Mouse (Mus musculus): ENCODE data around the gene Fnd3c2. TPM values are rescaled to one million over a fixed set of nuclear protein-coding genes. Genes with fewer than 3 reads are reported as not detected.
A peak's percentile ranks its signal among the peaks of the same experiment; 100 is the strongest.

Gene Fnd3c2
- polyA plus RNA-seq (2012; rRNA removed) (0.04 TPM in 1 of 2 replicates, not detected in the other), polyA plus RNA-seq (2014; fragmentation: Nextera tagmentation; extraction: Ambion mirVana) (not detected in 2 replicates)

DNA sequence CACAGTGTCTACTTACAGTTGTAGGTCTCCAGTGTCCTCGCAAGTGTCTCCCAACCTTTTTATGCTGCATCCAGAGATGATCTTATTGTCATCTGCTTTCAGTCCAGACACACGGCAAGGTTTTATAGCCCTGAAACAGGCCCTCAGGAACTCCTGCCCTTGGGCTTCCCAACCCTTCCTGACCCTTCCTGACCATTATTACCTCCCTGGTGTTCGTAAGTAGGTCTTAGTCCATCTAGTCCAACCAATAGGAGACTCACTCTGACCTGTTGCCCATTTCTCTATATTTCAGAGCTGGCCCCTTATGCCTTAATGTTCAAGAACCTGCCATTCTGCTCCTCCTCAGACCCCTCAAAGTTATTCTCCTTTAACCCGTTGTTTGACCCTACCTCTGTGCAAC is at the start of gene Fnd3c2:
Gene Fnd3c2 (minus strand): TSS at position 101 of the 400 bp plus-strand sequence.
- H3K4me2 ChIP-seq (replicated peaks; ENCODE audit: low read depth, low read length, severe bottlenecking), result no peak within 1 kb of the TSS
- H3K27me3 ChIP-seq (ENCODE audit: control insufficient read depth, insufficient read depth, low read length), result no peaks in the 10 kb centered on the region
- H3K27ac ChIP-seq (replicated peaks; ENCODE audit: low read depth, low read length), result no peak within 1 kb of the TSS
- no peak for TF ChIP-seq POLR2A (IDR thresholded peaks at IDR 0.05; ENCODE audit: borderline replicate concordance, extremely low read depth, insufficient read depth, insufficient read length)
- H3K9me3 ChIP-seq (ENCODE audit: control insufficient read depth, low read length), result no peaks in the 10 kb centered on the region
- no peak for DNase-seq (ENCODE audit: low spot score)
- H3K36me3 ChIP-seq (ENCODE audit: control insufficient read depth, insufficient read depth, low read length), result no peaks in the 10 kb centered on the region
- ATAC-seq (ENCODE audit: low FRiP score, low read depth), result no peak
- H3K4me3 ChIP-seq (replicated peaks; ENCODE audit: low read length), result no peak within 1 kb of the TSS
- H3K9ac ChIP-seq (ENCODE audit: low read depth, low read length, severe bottlenecking), result no peak within 1 kb of the TSS
- no peaks in the 10 kb centered on the region for H3K4me1 ChIP-seq (ENCODE audit: control insufficient read depth, insufficient read depth, low read length)
- 87% methylated on average over 4 of the region's 4 CpGs for WGBS

DNA sequence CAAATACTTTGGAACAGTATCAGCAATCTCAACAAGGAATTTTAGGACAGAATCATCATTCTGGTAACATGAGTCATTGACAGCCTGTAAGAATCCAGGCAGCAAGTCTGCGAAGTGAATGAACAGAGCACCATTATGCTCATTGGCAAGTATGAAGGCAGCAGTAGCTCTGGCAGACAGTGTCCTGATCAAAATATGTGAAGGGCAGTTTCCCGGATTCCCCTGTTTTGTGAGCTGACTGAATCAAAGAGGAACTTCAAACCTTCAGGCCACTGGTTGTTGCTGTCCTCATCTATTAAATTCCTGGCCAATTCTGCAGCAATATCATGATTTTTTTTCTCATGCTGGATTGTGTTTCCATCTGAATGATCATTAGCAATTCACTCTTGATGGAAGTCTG is 29.3 kb upstream of the Fnd3c2 start:
- WGBS, result 88% methylated on average over 2 of the region's 2 CpGs
- Histone ChIP-seq H3K4me2 (replicated peaks; ENCODE audit: low read depth, low read length, severe bottlenecking) (no peak overlapping the region), H3K4me1 (ENCODE audit: control insufficient read depth, insufficient read depth, low read length) (no peaks in the 10 kb centered on the region), H3K9ac (ENCODE audit: low read depth, low read length, severe bottlenecking) (no peak overlapping the region), H3K27ac (replicated peaks; ENCODE audit: low read depth, low read length) (no peak overlapping the region), H3K27me3 (ENCODE audit: control insufficient read depth, insufficient read depth, low read length) (no peaks in the 10 kb centered on the region), H3K36me3 (ENCODE audit: control insufficient read depth, insufficient read depth, low read length) (no peaks in the 10 kb centered on the region), H3K4me3 (replicated peaks; ENCODE audit: low read length) (no peak overlapping the region), H3K9me3 (ENCODE audit: control insufficient read depth, low read length) (no peaks in the 10 kb centered on the region)
- TF ChIP-seq POLR2A (IDR thresholded peaks at IDR 0.05; ENCODE audit: borderline replicate concordance, extremely low read depth, insufficient read depth, insufficient read length), result no peak
- no peak for DNase-seq (ENCODE audit: low spot score)
- ATAC-seq (ENCODE audit: low FRiP score, low read depth), result no peak

DNA sequence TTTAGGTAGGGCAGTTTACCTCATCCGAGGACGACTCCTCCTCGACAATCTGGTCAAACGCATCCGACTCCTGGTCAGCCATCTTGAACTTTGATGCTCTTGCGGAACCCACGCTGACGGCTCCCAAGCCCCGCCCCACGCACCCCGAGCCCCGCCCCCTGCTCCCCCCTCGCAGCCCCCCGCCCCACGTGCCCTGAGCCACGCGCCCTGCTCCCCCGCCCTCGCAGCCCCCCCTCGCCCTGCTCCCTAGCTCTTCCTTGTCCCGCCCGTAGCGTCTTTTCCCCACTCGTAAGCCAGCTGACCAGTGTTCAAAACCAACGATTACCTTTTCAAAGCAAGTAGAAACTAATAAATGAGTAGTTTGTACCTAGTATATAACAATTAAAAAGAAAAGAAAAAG is 34.1 kb downstream of the Fnd3c2 start, which contains the start of gene Taf9b:
Gene Taf9b (minus strand): TSS at position 101 of the 400 bp plus-strand sequence.
- peak within 1 kb of the TSS; percentile 51 for H3K4me3 ChIP-seq (replicated peaks; ENCODE audit: low read length)
- H3K9ac ChIP-seq (ENCODE audit: low read depth, low read length, severe bottlenecking), result no peak within 1 kb of the TSS; the same call in 1 of the 2 replicates
- DNase-seq (ENCODE audit: low spot score) (no peak), ATAC-seq (ENCODE audit: low FRiP score, low read depth) (no peak)
- H3K4me2 ChIP-seq (replicated peaks; ENCODE audit: low read depth, low read length, severe bottlenecking), result peak within 1 kb of the TSS; percentile 45
- no peak within 1 kb of the TSS for H3K27ac ChIP-seq (replicated peaks; ENCODE audit: low read depth, low read length)
- no peak for TF ChIP-seq POLR2A (IDR thresholded peaks at IDR 0.05; ENCODE audit: borderline replicate concordance, extremely low read depth, insufficient read depth, insufficient read length)
- no peaks in the 10 kb centered on the region for H3K9me3 ChIP-seq (ENCODE audit: control insufficient read depth, low read length)
- no peaks in the 10 kb centered on the region for H3K36me3 ChIP-seq (ENCODE audit: control insufficient read depth, insufficient read depth, low read length)
- H3K27me3 ChIP-seq (ENCODE audit: control insufficient read depth, insufficient read depth, low read length), result no peaks in the 10 kb centered on the region
- WGBS, result 86% methylated on average over 25 of the region's 25 CpGs
- H3K4me1 ChIP-seq (ENCODE audit: control insufficient read depth, insufficient read depth, low read length), result no peaks in the 10 kb centered on the region

DNA sequence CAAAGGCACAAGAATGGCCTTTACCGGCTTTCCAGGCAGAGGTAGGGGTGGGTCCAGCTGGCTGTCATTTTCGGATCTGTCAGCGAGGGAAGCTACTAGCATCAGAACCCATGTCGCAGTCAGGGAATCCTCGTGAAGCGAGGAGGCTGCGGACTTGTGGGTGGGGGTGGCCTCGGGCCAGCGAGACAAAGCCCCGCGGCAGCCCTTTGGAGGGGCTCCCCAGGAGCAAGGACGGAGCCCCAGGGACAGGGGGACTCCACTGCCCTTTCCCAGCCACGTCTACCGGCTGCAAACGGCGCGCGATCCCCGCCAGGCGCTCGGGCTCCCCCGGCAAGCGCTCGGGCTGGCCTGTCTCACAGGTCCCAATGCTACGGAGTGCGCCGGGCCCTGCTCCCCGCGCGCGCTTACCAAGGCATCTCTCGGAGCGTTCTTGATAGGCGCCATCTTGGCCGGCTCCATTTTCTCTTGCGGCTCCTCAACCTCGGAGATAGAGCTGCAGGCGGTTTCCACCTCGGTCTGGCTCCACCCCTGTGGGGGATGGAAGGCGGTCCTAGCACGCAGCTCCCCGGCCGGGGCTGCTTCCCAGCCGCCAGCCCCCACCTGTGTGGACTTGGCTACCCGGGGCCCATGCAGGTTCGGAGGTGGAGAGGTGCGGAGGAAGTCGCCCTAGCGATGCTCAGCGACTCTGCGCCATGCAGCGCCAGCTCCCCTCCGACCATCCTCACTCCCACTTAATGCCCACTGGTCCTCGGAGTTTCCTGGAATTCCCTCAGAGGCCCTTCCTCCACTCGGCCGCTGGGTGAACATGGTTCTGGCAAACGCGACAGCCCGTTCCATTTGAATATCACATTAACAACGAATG is 35.8 kb downstream of the Fnd3c2 start:
- Histone ChIP-seq H3K36me3 (ENCODE audit: control insufficient read depth, insufficient read depth, low read length) (no peaks in the 10 kb centered on the region), H3K4me3 (replicated peaks; ENCODE audit: low read length) (peak overlapping the region; percentile 51), H3K4me1 (ENCODE audit: control insufficient read depth, insufficient read depth, low read length) (no peaks in the 10 kb centered on the region), H3K27me3 (ENCODE audit: control insufficient read depth, insufficient read depth, low read length) (no peaks in the 10 kb centered on the region), H3K4me2 (replicated peaks; ENCODE audit: low read depth, low read length, severe bottlenecking) (peak overlapping the region; percentile 45), H3K27ac (replicated peaks; ENCODE audit: low read depth, low read length) (peak overlapping the region; percentile 79), H3K9me3 (ENCODE audit: control insufficient read depth, low read length) (no peaks in the 10 kb centered on the region), H3K9ac (ENCODE audit: low read depth, low read length, severe bottlenecking) (peak overlapping the region; percentile 79)
- peak; percentile 95 for ATAC-seq (ENCODE audit: low FRiP score, low read depth)
- peak; percentile 68 for DNase-seq (ENCODE audit: low spot score)
- no peak for TF ChIP-seq POLR2A (IDR thresholded peaks at IDR 0.05; ENCODE audit: borderline replicate concordance, extremely low read depth, insufficient read depth, insufficient read length)
- WGBS, result 21% methylated on average over 38 of the region's 60 CpGs

DNA sequence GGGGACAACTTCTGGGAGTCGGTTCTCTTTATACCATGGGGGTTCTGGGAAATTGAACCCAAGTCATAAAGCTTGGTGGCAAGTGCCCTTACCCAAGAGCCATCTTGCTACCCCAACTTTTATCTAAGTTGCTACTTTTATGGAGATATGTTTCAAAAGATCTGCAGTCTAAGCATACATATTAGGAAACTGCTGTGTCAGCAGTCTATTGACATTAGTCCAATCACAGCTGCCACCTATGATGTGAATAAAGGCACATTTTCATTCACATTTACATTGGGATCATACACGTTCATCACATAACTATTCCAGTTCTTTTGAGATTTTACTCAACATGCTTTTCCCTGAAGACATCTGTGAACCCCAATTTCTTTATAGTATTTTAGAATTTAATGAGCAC is 46.1 kb downstream of the Fnd3c2 start:
- no peaks in the 10 kb centered on the region for H3K4me1 ChIP-seq (ENCODE audit: control insufficient read depth, insufficient read depth, low read length)
- 81% methylated on average over 2 of the region's 2 CpGs for WGBS
- H3K4me3 ChIP-seq (replicated peaks; ENCODE audit: low read length), result no peak overlapping the region
- H3K9ac ChIP-seq (ENCODE audit: low read depth, low read length, severe bottlenecking), result no peak overlapping the region
- no peaks in the 10 kb centered on the region for H3K27me3 ChIP-seq (ENCODE audit: control insufficient read depth, insufficient read depth, low read length)
- no peak for DNase-seq (ENCODE audit: low spot score)
- TF ChIP-seq POLR2A (IDR thresholded peaks at IDR 0.05; ENCODE audit: borderline replicate concordance, extremely low read depth, insufficient read depth, insufficient read length), result no peak
- peaks cover 12% of the 10 kb centered on the region for H3K36me3 ChIP-seq (ENCODE audit: control insufficient read depth, insufficient read depth, low read length)
- no peak for ATAC-seq (ENCODE audit: low FRiP score, low read depth)
- H3K4me2 ChIP-seq (replicated peaks; ENCODE audit: low read depth, low read length, severe bottlenecking), result no peak overlapping the region
- no peaks in the 10 kb centered on the region for H3K9me3 ChIP-seq (ENCODE audit: control insufficient read depth, low read length)
- H3K27ac ChIP-seq (replicated peaks; ENCODE audit: low read depth, low read length), result no peak overlapping the region
